Mouse (Mus musculus): ENCODE results near the gene Tmem54.

DNA sequence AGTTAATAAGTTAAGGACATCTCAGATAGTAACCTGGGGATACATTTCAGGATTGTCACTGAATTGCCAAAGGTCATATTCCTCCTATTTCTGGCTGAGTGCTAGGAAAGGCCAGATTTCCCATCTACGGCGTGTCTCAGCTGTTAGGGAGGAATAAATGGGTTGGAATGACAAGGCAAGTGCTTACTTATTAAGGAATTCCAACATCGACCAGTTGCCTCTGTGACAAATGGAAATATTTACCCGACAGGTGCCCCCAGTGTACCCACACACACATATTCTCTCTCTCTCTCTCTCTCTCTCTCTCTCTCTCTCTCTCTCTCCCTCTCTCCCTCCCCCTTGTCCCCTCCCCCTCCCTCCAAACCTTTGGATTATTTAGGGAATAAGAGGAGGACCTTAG, 40.6 kb downstream of the Tmem54 start:
- TF ChIP-seq CTCF (IDR thresholded peaks at IDR 0.05; ENCODE audit: control insufficient read depth, insufficient read depth, low read length) (no peak), POLR2A (IDR thresholded peaks at IDR 0.05; ENCODE audit: borderline replicate concordance, control insufficient read depth, low read depth, low read length) (no peak)
